Mouse (Mus musculus) common myeloid progenitor, adult 5-6 weeks (primary cell): ENCODE measurements around the gene Ccl17. TPM values are rescaled to one million over a fixed set of nuclear protein-coding genes. Genes with fewer than 3 reads are reported as not detected.
A peak's percentile ranks its signal among the peaks of the same experiment; 100 is the strongest.
"Not testable (repeated sequence)": the region's sequence is repeated elsewhere in the genome, so short reads cannot be mapped to it uniquely, and the experiment has no call there.

Source experiments
- ATAC-seq: replicated peaks from 2 replicates; pipeline ENCODE4 v1.8.0; 2016; ENCODE audit warnings: low read depth, mild to moderate bottlenecking, moderate TSS enrichment, inconsistent platforms; ENCODE audit not compliant: poor library complexity, severe bottlenecking
- total RNA-seq: library from RNA; stranded (forward); fragments of 200-1000, 187-1606 nt; gene quantifications from 2 replicates; pipeline ENCODE4 v1.2.3, GENCODE M21; 2017

Ccl17 gene
- total RNA-seq, 1 experiment from 2014 or later, result 1.1 TPM

DNA sequence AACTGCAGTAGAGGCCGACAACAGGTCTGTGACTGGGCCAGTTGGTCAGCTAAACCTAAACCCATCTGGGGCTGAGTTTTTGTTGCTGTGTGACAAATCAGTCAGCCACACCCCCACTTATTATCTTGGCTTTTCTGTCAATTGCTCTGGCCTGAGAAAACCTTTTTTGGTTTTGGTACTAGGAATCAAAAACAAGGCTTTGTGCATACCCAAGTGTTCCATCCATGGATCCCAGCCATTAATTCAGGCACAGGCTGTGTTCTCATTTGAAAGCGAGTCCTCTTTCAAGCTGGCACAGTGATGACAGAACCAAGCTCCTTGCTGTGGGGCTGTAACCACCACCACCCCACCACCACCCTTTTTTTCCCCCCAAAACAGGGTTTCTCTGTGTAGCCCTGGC is 11.1 kb downstream of the Ccl17 start:
- ATAC-seq, result no peak

- peak; percentile 89 for ATAC-seq
Observed at GRCm38 (mm10) chr8:94822637-94823560, 12.6 kb downstream of the Ccl17 start.

DNA sequence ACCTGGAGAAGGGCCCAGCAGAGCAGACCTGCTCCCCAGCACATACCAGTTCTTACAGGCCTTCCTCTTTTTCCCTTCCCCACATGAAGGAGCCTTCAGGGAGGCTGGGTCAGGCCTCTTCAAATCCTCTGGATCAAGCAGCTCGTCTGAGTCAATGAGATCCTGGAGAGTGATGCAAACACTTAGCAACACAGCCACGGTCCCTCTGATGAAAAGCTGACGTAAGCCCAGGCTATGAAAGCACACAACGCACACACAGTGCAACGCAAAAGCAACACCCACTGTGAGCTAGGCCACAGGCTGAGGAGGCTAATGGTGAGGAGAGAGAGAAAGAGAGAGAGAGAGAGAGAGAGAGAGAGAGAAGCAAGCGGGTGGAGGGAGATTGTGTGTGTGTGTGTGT is 14.9 kb downstream of the Ccl17 start:
- no peak for ATAC-seq

DNA sequence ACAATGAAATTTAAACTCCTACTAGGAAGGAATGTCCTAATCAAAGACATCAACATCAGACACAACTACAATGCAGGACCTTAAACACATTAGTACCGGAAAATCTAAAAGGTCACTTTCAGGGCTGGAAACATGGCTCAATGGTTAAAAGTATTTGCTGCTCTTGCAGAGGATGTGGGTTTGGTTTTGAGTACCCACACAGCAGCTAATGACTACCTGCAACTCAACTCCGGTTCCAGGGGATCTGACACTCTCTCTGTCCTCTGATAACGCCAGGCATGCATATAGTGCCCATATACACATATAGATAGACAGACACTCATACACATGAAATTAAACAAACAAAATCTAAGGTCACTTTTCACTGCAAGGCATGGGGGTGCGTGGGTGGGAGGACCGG is 16.0 kb downstream of the Ccl17 start:
- no peak for ATAC-seq

- no peak for ATAC-seq
Observed at GRCm38 (mm10) chr8:94828284-94828683, 18.0 kb downstream of the Ccl17 start.

DNA sequence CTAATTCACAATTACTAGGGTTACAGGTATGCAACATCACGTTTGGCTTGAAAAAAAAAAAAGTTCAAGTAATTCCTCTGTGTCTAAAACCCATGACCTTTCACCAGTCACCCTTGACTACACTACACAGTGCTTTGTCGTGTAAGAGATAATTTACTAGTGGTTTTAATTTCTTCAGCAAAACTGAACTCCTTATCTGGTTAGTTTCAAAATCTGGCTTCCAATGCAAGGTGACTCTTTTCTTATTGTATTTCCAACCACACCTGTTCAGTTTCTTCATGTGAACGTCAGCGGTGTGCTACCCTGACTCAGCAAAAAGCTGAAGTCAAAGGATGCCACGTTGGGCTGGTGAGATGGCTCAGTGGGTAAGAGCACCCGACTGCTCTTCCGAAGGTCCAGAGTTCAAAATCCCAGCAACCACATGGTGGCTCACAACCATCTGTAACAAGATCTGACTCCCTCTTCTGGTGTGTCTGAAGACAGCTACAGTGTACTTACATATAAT is 23.7 kb downstream of the Ccl17 start:
- ATAC-seq, result not testable (repeated sequence)

DNA sequence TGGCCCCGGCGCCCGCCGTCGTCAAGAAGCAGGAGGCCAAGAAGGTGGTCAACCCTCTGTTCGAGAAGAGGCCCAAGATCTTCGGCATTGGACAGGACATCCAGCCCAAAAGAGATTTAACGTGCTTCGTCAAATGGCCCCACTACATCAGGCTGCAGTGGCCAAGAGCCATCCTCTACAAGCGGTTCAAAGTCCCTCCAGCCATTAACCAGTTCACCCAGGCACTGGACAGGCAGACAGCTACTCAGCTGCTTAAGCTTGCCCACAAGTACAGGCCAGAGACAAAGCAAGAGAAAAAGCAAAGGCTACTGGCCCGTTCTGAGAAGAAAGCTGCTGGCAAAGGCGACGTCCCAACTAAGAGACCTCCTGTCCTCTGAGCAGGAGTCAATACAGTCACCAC is 25.5 kb downstream of the Ccl17 start:
- not testable (repeated sequence) for ATAC-seq

DNA sequence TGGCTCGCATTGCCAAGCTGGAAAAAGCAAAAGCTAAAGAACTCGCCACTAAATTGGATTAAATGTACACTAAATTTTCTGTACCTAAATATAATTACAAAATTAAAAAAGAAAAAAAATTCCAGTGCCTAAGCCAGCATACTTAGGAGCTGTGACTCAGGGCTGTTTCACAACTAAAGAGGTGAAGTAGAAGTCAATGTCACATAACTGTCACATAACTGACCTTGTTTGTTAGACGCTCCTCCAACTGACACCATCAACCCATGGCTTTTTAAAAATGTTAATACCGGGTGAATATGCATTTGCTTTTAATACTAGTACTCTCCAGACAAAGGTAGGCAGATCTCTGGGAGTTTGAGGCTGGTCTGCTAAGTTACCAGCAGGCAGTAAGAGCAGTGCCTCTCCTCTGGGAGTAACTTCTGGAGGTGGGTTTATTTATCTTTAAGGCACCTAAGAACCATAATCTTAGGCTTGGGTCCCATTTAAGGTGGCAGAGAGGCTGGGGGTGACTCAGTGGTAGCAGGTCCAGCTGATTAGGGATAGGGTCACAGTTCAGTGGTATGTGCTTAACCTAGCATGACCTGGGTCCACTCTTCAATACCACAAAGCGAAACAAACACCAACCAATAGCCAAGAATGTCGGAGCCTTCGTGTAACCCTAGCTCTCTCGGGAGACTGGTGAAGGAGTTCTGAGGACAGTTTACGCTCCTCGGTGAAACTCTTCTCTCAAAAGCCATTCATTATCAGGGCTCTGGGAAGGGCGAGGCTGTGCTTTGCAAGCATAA is 26.4 kb downstream of the Ccl17 start:
- ATAC-seq, result no peak

DNA sequence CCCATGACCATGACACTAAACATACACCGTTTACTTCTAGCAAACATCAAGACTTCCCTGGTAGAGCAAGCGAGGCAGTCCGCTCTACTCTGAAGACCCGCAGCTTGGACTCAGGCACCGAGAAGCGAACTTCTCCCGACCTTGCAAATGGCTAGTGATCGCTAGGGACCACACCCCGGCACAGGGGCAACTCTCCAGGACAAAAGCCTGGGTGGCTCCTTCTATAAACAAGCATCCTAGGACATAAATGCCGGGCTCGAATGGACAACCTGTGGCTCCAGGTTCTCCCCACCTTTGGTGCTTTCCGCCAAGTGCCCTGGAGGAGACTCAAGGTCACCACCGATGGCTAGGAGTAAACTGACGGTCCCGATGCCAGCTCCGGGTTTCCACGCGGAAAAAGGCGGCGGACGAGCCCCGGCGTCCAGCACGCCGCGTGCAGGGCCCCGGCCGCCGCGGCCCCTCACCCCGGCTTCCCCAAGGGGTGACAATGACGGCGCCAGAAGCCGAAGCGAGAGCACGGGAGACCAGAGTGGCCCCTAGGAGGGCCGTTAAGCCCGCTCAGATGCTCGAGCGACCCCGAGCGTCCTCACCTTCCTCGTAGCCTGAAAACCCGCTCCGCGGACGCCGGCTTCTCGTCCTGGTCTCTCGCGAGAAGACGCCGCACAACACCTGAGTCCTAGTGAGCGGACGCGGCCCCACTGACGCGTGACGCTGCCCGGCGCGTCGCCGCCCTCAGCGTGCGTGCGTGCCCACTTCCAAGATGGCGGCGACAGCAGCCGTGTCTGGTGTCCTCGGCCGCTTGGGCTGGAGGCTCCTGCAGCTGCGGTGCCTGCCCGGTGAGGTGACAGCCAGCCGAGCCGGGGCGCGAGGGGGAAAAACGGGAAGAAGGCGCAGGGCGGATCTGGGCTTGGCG is 27.7 kb downstream of the Ccl17 start, which contains the start of the genes Coq9 and Ciapin1:
Gene Coq9 (plus strand): TSS at position 660 of the 913 bp plus-strand sequence.
Gene Ciapin1 (minus strand): TSS at position 697 of the 913 bp plus-strand sequence.
- ATAC-seq, result peak; percentile 94

DNA sequence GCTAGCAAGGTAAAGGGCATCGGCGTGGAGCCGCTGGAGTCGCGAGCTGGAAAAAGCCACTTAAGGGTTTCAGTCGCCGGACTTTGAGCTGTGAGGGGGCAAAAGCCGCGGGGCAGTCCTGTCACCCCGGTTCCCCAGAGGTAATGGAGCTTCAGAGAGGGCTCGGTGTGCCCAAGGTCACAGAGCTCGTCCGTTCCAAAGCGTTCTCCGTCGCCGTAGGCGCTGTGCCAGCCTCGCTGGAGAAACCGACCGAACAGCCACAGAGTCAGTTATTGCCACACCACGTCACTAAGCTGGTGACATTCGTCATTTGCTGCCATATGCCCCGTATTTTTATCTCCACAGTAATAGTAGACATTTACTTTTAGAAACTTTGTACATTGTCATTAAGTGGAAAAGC is 28.3 kb downstream of the Ccl17 start:
- peak; percentile 64 for ATAC-seq

DNA sequence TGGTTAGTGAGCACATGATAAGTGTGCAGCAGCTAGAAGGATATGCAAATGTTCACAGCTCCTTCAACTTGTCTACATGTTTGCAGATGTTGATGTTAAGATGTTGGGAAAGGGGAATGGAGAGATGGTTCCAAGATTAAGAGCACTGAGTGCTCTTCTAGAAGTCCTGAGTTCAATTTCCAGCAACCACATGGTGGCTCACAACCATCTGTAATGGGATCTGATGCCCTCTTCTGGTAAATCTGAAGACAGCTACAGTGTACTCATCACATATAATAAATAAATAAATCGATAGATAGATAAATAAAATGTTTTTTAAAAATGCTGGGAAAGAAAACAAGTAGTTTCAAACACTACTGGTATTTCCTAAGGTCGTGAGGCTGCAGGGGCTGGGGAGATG is 30.9 kb downstream of the Ccl17 start:
- ATAC-seq, result no peak

DNA sequence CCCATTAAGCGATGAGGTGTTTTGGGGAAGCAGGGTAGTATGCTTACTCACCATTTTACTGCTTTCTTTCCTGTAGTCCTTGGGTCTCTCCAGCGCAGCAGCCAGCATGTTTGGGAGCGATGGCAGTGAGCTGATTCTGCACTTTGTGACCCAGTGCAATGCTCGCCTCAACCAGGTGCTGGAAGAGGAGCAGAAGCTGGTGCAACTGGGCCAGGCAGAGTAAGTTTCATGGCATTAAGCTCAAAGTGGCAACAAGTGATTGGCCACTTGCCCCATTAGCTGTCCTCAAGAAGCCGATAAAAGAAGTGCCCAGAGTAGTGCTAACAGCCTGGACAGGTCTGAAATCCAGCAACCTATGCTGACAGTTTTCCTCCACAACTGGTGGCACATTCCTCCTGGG is 39.8 kb downstream of the Ccl17 start:
- ATAC-seq, result no peak

DNA sequence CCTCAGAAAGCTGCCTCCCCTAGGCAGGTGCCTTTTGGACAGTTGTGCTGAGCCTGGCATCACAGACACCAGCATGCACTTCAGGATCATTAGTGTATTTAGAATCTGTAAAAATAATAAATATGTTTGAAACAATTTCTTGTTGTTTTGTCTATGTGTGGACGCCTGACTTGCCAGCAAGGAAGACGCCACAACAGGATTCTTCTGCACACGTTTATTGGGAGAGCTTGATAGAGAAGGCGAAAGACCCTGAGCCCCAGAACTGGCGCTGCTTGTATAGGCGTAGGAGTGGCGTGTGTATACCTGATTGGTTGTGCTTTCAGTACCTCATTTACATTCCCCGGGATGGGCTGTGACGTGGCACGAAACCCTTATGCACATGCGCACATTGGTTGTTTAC is 44.5 kb downstream of the Ccl17 start:
- not testable (repeated sequence) for ATAC-seq

- ATAC-seq, result peak; percentile 26; the same call in 1 of the 2 replicates
Observed at GRCm38 (mm10) chr8:94857011-94857345, 46.7 kb downstream of the Ccl17 start.

DNA sequence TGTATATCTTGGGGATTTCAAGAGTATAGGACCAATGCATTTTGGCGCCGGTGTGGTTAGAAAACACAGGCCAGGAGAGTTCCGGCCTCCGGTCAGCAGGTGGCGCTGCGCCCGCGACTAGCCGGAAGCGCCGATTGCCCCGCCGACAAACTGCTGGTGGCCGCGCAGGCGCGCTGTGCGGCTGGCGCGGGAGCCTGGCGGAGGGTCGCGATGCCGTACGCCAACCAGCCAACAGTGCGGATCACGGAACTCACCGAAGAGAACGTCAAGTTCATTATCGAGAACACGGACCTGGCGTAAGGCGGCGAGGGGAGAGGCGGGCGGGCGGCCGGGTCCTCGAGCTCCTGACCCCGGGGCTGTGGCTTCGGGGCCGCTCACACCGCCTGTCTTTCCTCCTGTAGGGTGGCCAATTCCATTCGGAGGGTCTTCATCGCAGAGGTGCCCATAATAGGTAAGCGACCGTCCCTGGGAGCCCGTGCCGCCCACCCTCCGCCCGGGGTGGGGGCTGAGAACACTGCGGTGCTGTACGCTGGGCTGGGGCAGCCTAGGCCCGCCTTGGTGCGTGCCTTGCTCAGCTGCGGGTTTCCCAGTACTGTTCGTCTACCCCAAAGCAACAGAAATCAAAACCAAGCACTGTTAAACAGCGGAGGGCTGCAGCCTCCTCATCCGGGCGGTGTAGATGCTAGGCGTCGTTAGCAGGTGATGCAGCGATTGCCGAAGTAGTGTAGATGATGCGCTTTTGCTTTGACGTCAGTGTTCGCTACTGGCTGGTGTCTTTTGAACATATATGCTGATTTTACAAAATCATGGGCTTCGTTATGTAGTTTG is 47.3 kb downstream of the Ccl17 start, which contains the start of gene Polr2c:
Gene Polr2c (plus strand): TSS at position 105 of the 828 bp plus-strand sequence.
- peak; percentile 81 for ATAC-seq

- peak; percentile 70 for ATAC-seq
Observed at GRCm38 (mm10) chr8:94861352-94861910, 51.2 kb downstream of the Ccl17 start.
